Mouse (Mus musculus): ENCODE measurements around the gene Rab4a. TPM values are rescaled to one million over a fixed set of nuclear protein-coding genes. Genes with fewer than 3 reads are reported as not detected.
"Not testable (repeated sequence)": the region's sequence is repeated elsewhere in the genome, so short reads cannot be mapped to it uniquely, and the experiment has no call there.

Rab4a gene
- polyA plus RNA-seq, 1 experiment from 2014 or later = 26.9 TPM

- Histone ChIP-seq H3K4me2 (no peak overlapping the region), H3K27me3 (no peaks in the 10 kb centered on the region)
- WGBS = 82% methylated on average over 2 of the region's 2 CpGs
Observed at GRCm38 (mm10) chr8:123801538-123801937, 4.2 kb upstream of the Rab4a start.

DNA sequence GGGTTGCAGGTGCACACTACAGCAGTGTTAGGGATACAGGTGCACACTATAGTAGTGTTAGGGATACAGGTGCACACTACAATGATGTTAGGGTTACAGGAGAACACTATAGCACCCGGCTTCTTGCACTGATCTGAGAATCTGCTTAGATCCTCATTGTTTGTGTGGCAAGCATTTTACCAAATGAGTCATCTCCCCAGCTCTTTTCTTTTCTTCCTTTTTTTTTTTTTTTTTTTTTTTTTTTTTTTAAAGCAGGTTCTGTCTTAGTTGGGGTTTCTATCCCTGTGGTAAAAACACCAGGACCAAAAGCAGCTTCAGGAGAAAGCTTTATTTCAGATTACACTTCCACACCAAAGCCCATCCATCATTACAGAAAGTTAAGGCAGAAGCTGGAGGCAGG, 2.1 kb upstream of the Rab4a start:
- ATAC-seq (replicated peaks; ENCODE audit: insufficient number of reproducible peaks, insufficient read depth, low FRiP score, low read depth) = no peak
- peaks cover 20% of the 10 kb centered on the region for H3K4me1 ChIP-seq (replicated peaks)
- no peak overlapping the region for H3K4me3 ChIP-seq
- H3K27ac ChIP-seq = no peak overlapping the region
- H3K9me3 ChIP-seq (replicated peaks) = no peaks in the 10 kb centered on the region
- no peak overlapping the region for H3K9ac ChIP-seq
- H3K36me3 ChIP-seq = no peaks in the 10 kb centered on the region
- WGBS = 85% methylated on average over 1 of the region's 1 CpGs
- H3K27me3 ChIP-seq = no peaks in the 10 kb centered on the region
- no peak overlapping the region for H3K4me2 ChIP-seq

More at GRCm38 (mm10) chr8:123801538-123801937, 4.2 kb upstream of the Rab4a start:
- no peaks in the 10 kb centered on the region for H3K9me3 ChIP-seq (replicated peaks)
- H3K4me3 ChIP-seq = no peak overlapping the region
- H3K9ac ChIP-seq = no peak overlapping the region
- H3K36me3 ChIP-seq = no peaks in the 10 kb centered on the region
- peaks cover 9% of the 10 kb centered on the region for H3K4me1 ChIP-seq (replicated peaks)
- no peak overlapping the region for H3K27ac ChIP-seq
- ATAC-seq (replicated peaks; ENCODE audit: insufficient number of reproducible peaks, insufficient read depth, low FRiP score, low read depth) = no peak

DNA sequence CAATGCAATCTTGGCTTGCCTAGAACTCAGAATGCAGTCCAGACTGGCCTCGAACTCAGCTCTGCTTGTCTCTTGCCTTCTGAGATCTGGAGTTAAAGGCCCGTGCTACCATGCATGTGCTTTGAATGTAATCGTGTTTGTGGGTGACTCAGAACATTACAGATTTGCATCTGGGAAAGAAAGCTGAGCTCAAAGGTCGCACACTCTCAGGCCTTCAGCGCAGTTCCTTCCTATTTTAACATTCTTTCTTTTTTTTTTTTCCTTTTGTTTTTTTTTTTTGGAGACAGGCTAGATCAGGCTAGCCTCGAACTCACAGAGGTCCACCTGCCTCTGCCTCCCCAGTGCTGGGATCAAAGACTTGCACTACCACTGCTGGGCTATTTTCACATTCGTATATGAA, 1.2 kb upstream of the Rab4a start:
- no peaks in the 10 kb centered on the region for H3K36me3 ChIP-seq
- no peak overlapping the region for H3K4me2 ChIP-seq
- no peak overlapping the region for H3K27ac ChIP-seq
- no peak for ATAC-seq (replicated peaks; ENCODE audit: insufficient number of reproducible peaks, insufficient read depth, low FRiP score, low read depth)
- WGBS = 84% methylated on average over 7 of the region's 7 CpGs
- no peaks in the 10 kb centered on the region for H3K9me3 ChIP-seq (replicated peaks)
- H3K27me3 ChIP-seq = no peaks in the 10 kb centered on the region
- no peak overlapping the region for H3K4me3 ChIP-seq
- peaks cover 20% of the 10 kb centered on the region for H3K4me1 ChIP-seq (replicated peaks)
- no peak overlapping the region for H3K9ac ChIP-seq

GRCm38 (mm10) chr8:123805209-123805717, 522 bp upstream of the Rab4a start:
- H3K4me3 ChIP-seq = peak overlapping the region; percentile 79
- H3K36me3 ChIP-seq = no peaks in the 10 kb centered on the region
- 0 out of 2 replicates have a peak overlapping the region, but pooled peaks have one; percentile 5 for H3K27ac ChIP-seq
- H3K9me3 ChIP-seq (replicated peaks) = no peaks in the 10 kb centered on the region
- peak overlapping the region; percentile 82 for H3K9ac ChIP-seq
- peaks cover 20% of the 10 kb centered on the region for H3K4me1 ChIP-seq (replicated peaks)
- no peak for ATAC-seq (replicated peaks; ENCODE audit: insufficient number of reproducible peaks, insufficient read depth, low FRiP score, low read depth)
- H3K4me2 ChIP-seq = peak overlapping the region; percentile 86
- H3K27me3 ChIP-seq = no peaks in the 10 kb centered on the region
- WGBS = 18% methylated on average over 15 of the region's 15 CpGs

DNA sequence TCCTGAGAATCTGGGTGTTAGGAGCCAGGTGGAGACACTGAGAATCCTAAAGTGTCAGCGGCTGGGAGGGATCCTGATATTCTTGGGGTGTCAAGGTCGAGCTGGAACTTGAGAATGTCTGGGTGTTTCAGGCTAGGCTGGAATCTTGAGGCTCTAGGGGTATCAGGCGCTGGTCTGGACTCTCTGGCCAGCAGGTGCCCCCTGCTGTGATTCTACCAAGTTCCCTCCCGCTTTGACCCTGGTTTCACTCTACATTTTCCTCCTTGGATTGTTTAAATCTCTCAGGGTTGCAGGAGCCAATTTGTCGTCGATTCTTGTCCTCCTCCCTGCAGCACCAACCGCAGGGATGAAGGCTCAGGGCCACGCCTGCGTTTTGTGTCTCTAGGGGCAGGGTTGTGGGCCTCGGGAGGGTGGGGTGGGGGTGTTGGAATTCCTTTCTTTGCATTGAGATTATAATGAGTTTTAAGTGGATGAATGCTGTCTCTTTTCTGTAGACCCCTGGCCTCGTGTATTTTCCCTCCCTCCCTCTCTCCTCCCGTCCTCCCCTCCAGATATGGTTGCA, 670 bp downstream of the Rab4a start:
- H3K27ac ChIP-seq = peak overlapping the region; percentile 65; the same call in 1 of the 2 replicates
- no peak for ATAC-seq (replicated peaks; ENCODE audit: insufficient number of reproducible peaks, insufficient read depth, low FRiP score, low read depth)
- H3K27me3 ChIP-seq = no peaks in the 10 kb centered on the region
- peak overlapping the region; percentile 82 for H3K9ac ChIP-seq
- H3K4me2 ChIP-seq = peak overlapping the region; percentile 86
- WGBS = 5% methylated on average over 12 of the region's 12 CpGs
- peak overlapping the region; percentile 79 for H3K4me3 ChIP-seq
- no peaks in the 10 kb centered on the region for H3K9me3 ChIP-seq (replicated peaks)
- H3K36me3 ChIP-seq = no peaks in the 10 kb centered on the region
- peaks cover 20% of the 10 kb centered on the region for H3K4me1 ChIP-seq (replicated peaks)

- Histone ChIP-seq H3K36me3 (no peaks in the 10 kb centered on the region), H3K9ac (0 out of 2 replicates have a peak overlapping the region, but pooled peaks have one; percentile 3), H3K27me3 (no peaks in the 10 kb centered on the region), H3K4me1 (replicated peaks) (peaks cover 20% of the 10 kb centered on the region), H3K9me3 (replicated peaks) (no peaks in the 10 kb centered on the region), H3K4me2 (peak overlapping the region; percentile 86), H3K4me3 (peak overlapping the region; percentile 79), H3K27ac (peak overlapping the region; percentile 0; the same call in 1 of the 2 replicates)
- WGBS = 9% methylated on average over 14 of the region's 14 CpGs
- 0 out of 2 replicates have a peak, but pooled peaks have one; percentile 30 for ATAC-seq (replicated peaks; ENCODE audit: insufficient number of reproducible peaks, insufficient read depth, low FRiP score, low read depth)
Observed at GRCm38 (mm10) chr8:123807024-123807431, 1.2 kb downstream of the Rab4a start.

GRCm38 (mm10) chr8:123807852-123808573, 2.2 kb downstream of the Rab4a start:
- Histone ChIP-seq H3K9ac (no peak overlapping the region), H3K9me3 (replicated peaks) (no peaks in the 10 kb centered on the region), H3K4me3 (no peak overlapping the region), H3K36me3 (no peaks in the 10 kb centered on the region), H3K4me2 (peak overlapping the region; percentile 86; the same call in 1 of the 2 replicates), H3K4me1 (replicated peaks) (peaks cover 20% of the 10 kb centered on the region), H3K27ac (peak overlapping the region; percentile 0; the same call in 1 of the 2 replicates), H3K27me3 (no peaks in the 10 kb centered on the region)
- WGBS = 74% methylated on average over 6 of the region's 6 CpGs
- no peak for ATAC-seq (replicated peaks; ENCODE audit: insufficient number of reproducible peaks, insufficient read depth, low FRiP score, low read depth)

DNA sequence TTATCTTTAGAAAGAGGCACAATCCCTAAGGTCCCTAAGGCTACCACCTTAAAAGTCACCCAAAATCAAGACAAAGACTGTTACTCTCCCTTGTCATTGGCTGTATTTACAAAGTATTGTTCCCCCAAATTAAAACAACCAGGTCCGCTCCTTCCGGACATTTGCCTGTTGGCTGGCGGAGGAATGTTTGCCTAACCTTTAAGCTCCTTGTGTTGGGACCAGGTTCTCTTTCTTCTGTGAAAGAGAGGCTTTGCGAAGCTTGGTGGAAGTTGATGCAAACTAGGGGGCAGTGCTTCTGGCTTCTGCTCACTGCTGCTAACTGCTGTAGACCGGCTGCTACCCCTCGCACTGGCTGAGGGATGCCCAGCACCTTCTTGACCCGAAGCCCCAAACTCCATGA, 2.9 kb downstream of the Rab4a start:
- WGBS = 83% methylated on average over 7 of the region's 7 CpGs
- no peak overlapping the region for H3K4me2 ChIP-seq
- H3K27ac ChIP-seq = no peak overlapping the region
- peaks cover 22% of the 10 kb centered on the region for H3K4me1 ChIP-seq (replicated peaks)
- no peak overlapping the region for H3K4me3 ChIP-seq
- no peaks in the 10 kb centered on the region for H3K9me3 ChIP-seq (replicated peaks)
- no peaks in the 10 kb centered on the region for H3K36me3 ChIP-seq
- no peak for ATAC-seq (replicated peaks; ENCODE audit: insufficient number of reproducible peaks, insufficient read depth, low FRiP score, low read depth)
- H3K9ac ChIP-seq = no peak overlapping the region
- no peaks in the 10 kb centered on the region for H3K27me3 ChIP-seq

DNA sequence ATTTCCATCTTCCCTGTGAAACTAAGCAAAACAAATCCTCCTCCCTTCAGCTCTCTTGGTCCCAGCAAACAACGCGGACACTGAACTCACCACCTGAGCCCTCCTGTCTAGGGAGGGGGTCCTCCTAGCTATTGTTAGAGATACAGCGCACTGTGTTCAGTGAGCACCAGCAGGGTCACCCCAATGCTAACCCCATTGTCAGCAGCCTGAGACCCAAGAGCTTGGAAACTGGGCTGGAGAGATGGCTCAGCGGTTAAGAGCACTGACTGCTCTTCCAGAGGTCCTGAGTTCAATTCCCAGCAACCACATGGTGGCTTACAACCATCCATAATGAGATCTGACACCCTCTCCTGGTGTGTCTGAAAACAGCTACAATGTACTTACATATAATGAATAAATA, 3.6 kb downstream of the Rab4a start:
- 86% methylated on average over 4 of the region's 4 CpGs for WGBS
- not testable (repeated sequence) for H3K9me3 ChIP-seq (replicated peaks); H3K27me3 ChIP-seq; H3K4me2 ChIP-seq; H3K4me3 ChIP-seq; ATAC-seq (replicated peaks; ENCODE audit: insufficient number of reproducible peaks, insufficient read depth, low FRiP score, low read depth); H3K27ac ChIP-seq; H3K9ac ChIP-seq; H3K36me3 ChIP-seq
- peaks cover 24% of the 10 kb centered on the region for H3K4me1 ChIP-seq (replicated peaks)

- no peaks in the 10 kb centered on the region for H3K36me3 ChIP-seq
Observed at GRCm38 (mm10) chr8:123812227-123812626, 6.4 kb downstream of the Rab4a start.

DNA sequence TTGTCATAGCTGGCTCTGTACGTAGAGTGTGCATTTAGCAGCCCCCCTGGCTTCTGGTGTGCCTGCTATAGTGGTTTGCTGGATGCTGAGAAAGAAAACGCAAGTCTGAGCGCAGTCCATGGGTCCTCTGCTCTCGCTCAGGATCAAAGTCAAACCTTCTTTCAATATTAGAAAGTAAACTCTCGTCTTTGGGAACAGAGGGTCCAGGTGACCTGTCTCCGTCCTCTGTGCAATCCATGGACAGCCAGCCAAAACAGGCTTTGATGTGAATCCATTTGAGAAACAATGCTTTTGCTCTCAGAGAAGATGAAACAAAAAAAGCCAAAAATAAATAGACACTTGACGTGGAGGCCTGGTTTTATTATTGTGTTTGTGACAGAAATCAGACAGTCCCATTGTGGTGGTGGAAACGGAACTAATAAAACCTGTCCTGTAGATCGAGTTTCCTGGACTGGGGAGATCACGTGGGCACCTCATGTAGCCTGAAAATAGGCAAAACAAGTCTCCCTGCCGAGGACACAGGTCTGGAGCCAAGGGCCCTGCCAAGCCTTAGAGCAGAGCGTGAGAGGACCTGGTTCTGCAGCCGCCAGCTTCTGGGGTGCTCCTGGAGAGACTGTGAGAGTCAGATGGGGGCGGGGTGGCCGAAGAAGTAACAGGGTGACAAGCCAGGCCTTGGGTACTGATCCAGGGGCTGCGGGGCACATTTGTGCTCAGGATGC, 7.5 kb downstream of the Rab4a start:
- Histone ChIP-seq H3K4me1 (replicated peaks) (peaks cover 9% of the 10 kb centered on the region), H3K9ac (no peak overlapping the region), H3K27me3 (no peaks in the 10 kb centered on the region), H3K9me3 (replicated peaks) (no peaks in the 10 kb centered on the region), H3K4me3 (no peak overlapping the region), H3K27ac (no peak overlapping the region), H3K4me2 (no peak overlapping the region), H3K36me3 (no peaks in the 10 kb centered on the region)
- no peak for ATAC-seq (replicated peaks; ENCODE audit: insufficient number of reproducible peaks, insufficient read depth, low FRiP score, low read depth)
- 75% methylated on average over 16 of the region's 16 CpGs for WGBS

More at GRCm38 (mm10) chr8:123812227-123812626, 6.4 kb downstream of the Rab4a start:
- no peak for ATAC-seq (replicated peaks; ENCODE audit: insufficient number of reproducible peaks, insufficient read depth, low FRiP score, low read depth)
- H3K4me3 ChIP-seq = no peak overlapping the region
- H3K4me2 ChIP-seq = no peak overlapping the region
- H3K27ac ChIP-seq = no peak overlapping the region
- no peaks in the 10 kb centered on the region for H3K27me3 ChIP-seq
- WGBS = 79% methylated on average over 5 of the region's 5 CpGs
- peaks cover 13% of the 10 kb centered on the region for H3K4me1 ChIP-seq (replicated peaks)
- H3K9ac ChIP-seq = no peak overlapping the region
- no peaks in the 10 kb centered on the region for H3K9me3 ChIP-seq (replicated peaks)

All from heart, embryonic 15.5 days (tissue).